Mouse (Mus musculus) thymus, postnatal 0 days (tissue): ENCODE measurements around the gene Gtsf1. TPM values are rescaled to one million over a fixed set of nuclear protein-coding genes. Genes with fewer than 3 reads are reported as not detected.
A peak's percentile ranks its signal among the peaks of the same experiment; 100 is the strongest.

Experiments used
- DNase-seq: peaks from one replicate; pipeline ENCODE4 v3.0.0-alpha.2; 2015; ENCODE audit warnings: low spot score
- polyA plus RNA-seq: library from polyadenylated mRNA; unstranded; fragments of >200 nt; fragmentation: Nextera tagmentation; extraction: Ambion mirVana; gene quantifications from 2 replicates; pipeline ENCODE4 v1.2.1, GENCODE M21; 2015

Gtsf1 gene
- polyA plus RNA-seq, 1 experiment from 2014 or later: not detected

DNA sequence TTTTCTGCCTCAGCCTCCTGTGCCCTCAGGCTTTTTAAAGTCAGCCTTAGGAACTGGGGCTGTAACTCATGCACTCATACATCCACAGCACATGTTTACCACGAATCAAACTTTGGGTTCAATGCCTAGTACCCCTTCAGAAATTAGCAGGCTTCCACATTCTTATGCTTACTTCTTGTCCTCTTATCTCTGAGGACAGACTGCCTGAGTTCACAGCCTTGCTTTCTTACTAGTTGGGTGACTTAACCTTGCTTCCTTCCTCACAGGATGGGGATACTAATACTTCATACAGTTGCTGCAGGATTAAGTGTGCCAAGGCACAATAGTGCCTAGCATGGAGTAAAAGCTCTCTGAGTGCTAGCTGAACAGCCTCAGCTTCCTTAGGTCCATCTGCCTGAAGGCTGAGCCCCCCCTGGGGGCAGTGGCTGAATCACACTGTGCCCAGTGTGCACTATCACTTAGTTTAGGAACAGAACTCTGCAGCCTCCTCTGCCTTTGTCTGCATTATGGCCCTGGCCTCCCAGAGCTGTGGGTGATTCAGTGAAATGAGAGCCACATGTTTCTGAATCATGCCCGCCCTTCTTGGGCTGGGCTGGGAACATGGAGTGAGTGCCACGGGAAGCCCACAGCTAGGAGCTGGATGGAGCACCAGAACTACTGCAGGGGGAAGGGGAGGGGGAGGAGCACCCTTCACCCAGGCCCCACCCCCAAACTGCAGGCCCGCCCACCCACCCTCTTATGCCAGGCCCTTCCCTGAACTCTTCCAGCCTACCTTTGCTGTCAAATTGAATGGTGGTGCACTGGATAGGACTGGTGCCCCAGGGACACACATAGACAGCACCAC lies 71.8 kb downstream of the Gtsf1 start:
- DNase-seq: no peak

DNA sequence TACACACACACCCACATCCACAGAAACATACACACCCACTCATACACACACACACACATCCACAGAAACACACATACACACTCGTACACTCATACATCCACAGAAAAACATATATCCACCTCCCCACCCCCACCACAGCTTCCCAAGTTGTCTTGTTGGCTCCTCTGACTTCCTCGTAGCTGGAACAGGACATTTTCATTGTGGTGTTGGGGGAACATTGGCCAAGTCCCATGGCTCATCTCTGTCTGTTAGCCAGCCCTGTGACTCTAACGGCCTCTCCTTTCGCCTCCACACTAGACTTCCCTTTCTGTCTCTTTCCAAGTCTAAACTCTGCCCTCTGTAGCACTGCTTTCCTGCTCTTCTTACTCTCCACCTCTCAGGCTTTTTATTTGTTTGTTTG lies 72.5 kb downstream of the Gtsf1 start:
- DNase-seq: no peak

DNA sequence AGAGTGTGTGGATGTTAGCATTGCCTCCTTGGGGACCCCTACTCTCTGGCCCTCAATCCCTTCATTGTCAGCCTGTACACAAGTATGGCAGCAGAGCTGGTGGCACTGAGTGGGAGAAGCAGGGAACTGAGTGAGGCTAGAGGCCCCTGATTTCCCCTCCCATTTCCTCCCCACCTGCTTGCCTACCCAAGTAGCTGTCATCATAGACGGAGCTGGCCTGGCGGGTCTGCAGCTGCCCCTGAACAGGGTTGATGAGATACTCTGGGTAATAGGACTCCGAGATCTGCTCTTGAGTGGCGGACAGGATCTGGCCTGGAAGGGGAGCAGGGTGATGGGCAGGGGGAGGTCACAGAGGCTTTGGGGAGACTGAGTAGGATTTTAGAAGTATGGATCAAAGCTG lies 74.1 kb downstream of the Gtsf1 start:
- peak; percentile 56 for DNase-seq

DNA sequence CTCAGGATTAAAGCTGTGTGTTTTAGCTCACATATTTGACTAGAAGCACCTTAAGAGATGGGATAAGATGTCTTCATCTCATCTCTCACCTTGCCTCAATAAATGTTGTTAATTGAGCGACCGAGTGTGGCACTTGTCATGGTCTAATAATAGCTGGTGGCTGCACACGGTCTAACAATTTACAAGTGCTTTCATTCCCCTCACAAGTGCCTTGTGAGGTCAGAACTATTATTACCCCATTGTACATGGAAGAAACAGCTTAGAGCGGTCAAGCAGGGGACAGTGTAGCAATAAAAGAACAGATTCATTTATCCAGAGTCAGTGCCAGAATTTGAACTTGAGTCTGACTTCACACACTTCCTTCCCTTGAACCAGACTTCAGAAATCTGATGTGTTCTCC lies 74.8 kb downstream of the Gtsf1 start:
- no peak for DNase-seq

DNA sequence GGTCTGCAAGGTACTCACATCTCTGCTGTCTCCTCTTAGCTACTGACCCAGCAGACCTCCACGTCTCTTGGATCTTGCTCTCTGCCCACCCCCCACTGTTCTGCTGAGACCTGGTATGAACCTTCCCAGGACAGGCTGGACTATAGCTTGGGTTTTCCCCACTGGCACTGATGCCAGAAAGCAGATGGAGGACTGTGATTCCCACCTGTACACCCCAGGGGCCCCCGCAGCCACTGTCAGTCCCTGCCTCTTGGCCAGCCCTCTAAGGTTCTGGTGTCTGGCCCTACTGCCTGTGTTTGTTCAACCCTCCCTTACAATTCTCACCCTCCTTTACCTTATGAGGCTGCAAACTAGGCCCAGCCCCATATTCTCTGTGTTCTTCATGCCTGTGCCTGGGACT lies 75.6 kb downstream of the Gtsf1 start:
- DNase-seq: no peak

DNA sequence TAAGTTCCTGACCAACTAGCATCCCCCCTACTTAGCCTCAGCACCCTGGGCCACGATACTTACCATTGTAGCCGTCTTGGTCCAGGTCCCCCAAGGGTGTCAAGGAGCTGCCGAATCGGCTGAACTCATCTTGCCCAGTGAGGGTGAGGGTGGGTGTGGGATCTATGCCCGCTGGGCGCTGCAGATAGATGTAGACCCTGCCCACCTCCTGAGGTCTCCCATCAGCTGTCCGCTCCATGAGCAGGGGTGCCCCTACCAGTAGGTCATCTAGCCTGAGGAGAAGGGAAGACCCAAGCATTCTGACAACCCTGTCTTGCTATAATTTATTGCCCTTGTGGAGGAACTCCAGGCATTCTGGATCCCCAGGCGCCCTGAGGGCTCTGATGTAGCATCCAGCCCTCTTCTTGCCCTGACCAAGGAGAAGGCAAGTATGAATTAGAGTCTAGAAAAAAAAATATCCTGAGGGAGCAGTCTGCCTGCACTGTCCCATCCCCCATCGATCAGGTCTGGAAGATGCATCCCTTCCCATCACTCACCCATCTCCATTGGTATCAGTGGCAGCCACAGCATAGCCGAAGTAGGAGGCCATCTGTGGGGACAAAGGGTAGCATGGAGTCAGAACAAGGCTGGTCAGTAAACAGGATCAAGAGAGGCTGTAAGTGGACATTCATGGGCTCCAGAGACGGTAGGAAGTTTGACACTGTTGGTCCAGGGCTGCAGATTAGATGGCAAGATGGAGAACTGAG lies 76.6 kb downstream of the Gtsf1 start:
- DNase-seq: no peak

DNA sequence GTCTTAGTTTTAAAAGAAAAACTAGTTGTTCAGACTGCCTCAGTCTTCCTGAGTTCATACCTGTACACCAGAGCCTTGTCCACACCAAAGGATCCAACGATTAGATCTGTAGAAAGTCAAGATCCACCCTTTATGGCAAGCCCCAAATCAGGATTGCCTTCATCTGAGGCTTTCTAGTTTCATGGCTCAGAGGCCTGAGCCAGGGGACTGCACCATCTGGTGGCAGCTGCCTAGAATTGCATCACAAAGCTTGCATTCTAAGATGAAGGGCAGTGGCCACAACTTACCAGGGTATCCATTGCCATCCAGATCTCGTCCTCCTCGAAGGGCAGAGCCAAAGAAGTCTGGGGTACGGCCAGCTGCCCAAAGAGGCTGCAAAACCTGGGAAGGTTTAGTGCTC lies 77.4 kb downstream of the Gtsf1 start:
- DNase-seq: peak; percentile 70

Other genes with a start within 250 kb of the Gtsf1 start
- 55.7 and 60.1 TPM in 2 replicates for gene Cbx5, start 190.7 kb downstream of the Gtsf1 start, polyA plus RNA-seq
- 683 and 713 TPM in 2 replicates for gene Hnrnpa1, start 190.0 kb downstream of the Gtsf1 start, polyA plus RNA-seq
- gene Nfe2, start 172.1 kb downstream of the Gtsf1 start, polyA plus RNA-seq: 8.0 and 9.1 TPM in 2 replicates
- gene Copz1, start 157.8 kb downstream of the Gtsf1 start, polyA plus RNA-seq: 188 and 210 TPM in 2 replicates
- gene Gpr84, start 119.9 kb downstream of the Gtsf1 start, polyA plus RNA-seq: 0.06 TPM in 1 of 2 replicates, not detected in the other
- gene Zfp385a, start 90.4 kb downstream of the Gtsf1 start, polyA plus RNA-seq: 5.0 and 6.0 TPM in 2 replicates
- gene Itga5, start 63.7 kb downstream of the Gtsf1 start, polyA plus RNA-seq: 9.6 and 10.5 TPM in 2 replicates
- gene Gtsf2, start 18.0 kb upstream of the Gtsf1 start, polyA plus RNA-seq: 0.20 and 0.49 TPM in 2 replicates
- gene Nckap1l, start 23.3 kb upstream of the Gtsf1 start, polyA plus RNA-seq: 55.5 and 57.3 TPM in 2 replicates
- 2.6 and 3.6 TPM in 2 replicates for gene Pde1b, start 72.6 kb upstream of the Gtsf1 start, polyA plus RNA-seq
- gene Ppp1r1a, start 107.5 kb upstream of the Gtsf1 start, polyA plus RNA-seq: 1.7 and 2.0 TPM in 2 replicates
- not detected in 2 replicates for gene Glycam1, start 134.6 kb upstream of the Gtsf1 start, polyA plus RNA-seq